Mouse (Mus musculus) myocyte (in vitro differentiated cells): ENCODE results near the gene Phkb.

ENCODE experiments used
- CEBPB ChIP-seq: IDR thresholded peaks from 2 replicates; pipeline ENCODE4 v1.6.1; 2011; ENCODE audit warnings: mild to moderate bottlenecking, moderate library complexity; ENCODE audit not compliant: poor library complexity, insufficient read depth, severe bottlenecking
- E2F4 ChIP-seq: IDR thresholded peaks from one replicate; pipeline ENCODE4 v1.6.1; 2011; ENCODE audit warnings: mild to moderate bottlenecking, control low read depth, moderate library complexity; ENCODE audit not compliant: insufficient read depth
- POLR2A ChIP-seq: IDR thresholded peaks from one replicate; pipeline ENCODE4 v1.6.1; 2011; ENCODE audit warnings: low read depth, mild to moderate bottlenecking, control low read depth, moderate library complexity; ENCODE audit not compliant: insufficient read length

DNA sequence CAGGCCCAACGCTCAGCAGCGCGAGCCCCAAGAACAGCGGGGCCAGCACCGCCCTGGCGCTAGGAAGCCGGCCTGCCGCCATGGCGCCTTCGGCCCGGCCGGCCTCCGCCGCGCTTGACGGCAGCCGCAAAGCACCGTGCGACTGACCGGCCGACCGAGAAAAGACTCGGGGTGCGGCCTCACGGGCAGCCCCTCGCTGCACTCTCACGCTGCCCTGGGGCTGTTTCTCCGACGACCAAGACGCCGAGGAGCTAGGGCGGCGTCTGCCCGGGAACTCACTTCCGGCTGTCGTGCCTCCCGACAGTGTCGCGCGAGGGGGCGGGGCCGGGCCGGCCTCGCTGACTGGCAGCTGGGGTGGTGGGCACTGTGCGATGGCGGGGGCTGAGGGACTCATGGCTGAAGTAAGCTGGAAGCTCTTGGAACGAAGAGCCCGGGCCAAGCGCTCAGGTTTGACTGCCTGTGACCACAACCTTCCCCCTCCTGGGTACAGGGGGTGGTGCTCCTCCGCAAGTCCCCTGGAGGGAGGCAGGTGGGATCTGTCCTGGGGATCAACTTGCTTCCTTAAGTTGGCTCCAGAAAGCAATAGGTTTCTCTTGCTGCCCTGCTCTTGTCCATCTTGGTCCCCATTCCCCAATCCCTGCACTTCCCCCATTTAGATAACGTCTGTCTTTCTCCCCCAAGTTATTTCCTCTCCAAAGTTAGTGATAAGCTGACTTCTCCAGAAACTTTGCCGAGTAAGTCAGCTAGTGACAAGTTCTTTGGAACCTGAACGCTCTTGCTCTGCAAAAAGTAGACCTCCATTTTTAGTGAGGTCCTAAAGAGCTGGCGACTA, at the start of gene Phkb, which contains the start of gene Itfg1:
- TF ChIP-seq POLR2A: peak; percentile 91
- no peak for TF ChIP-seq E2F4
- no peak for TF ChIP-seq CEBPB
